Mouse (Mus musculus): ENCODE measurements at regions not wholly inside any gene's neighbourhood (a gene's known extent, or its start where the extent isn't known, plus 50 kb on each side); places are given as distances from the start of the nearest gene placed in this dataset.
A peak's percentile ranks its signal among the peaks of the same experiment; 100 is the strongest.

DNA sequence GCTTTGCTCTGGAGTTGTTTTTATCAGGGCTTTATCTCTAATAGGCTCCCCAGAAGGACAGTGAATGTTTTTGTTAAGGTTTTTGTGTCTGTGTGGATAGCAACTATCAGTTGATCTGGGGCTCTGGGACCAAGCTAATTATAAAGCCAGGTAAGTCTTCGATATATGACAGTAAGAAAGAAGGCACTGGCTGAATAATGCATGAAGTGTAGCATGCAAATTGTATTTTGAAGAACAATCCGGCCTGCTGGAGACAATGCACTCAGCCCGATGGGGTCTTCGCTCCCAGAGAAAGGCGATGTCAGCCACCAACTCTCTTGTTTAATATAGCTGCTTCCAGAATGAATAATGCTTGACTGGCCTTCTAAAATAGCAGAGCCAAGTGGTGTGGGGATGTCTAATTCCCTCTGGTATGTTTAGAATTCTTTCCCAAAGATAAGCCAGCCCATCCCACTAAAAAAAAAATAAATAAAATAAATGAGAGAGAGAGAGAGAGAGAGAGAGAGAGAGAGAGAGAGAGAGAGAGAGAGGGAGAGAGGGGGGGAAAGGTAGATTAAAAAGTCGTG, 68.6 kb downstream of the Dad1 start:
- H3K27ac ChIP-seq (ENCODE audit: insufficient read depth, low read length), result peak overlapping the region; percentile 98
- peaks cover 14% of the 10 kb centered on the region for H3K4me1 ChIP-seq (ENCODE audit: control insufficient read depth, insufficient read depth, low read length)
- no peak overlapping the region for H3K4me3 ChIP-seq (ENCODE audit: insufficient read depth, low read length)
- TF ChIP-seq POLR2A (IDR thresholded peaks at IDR 0.05; ENCODE audit: low read depth, low read length) (no peak), CTCF (IDR thresholded peaks at IDR 0.05; ENCODE audit: borderline replicate concordance, insufficient read depth, low read length) (no peak)

DNA sequence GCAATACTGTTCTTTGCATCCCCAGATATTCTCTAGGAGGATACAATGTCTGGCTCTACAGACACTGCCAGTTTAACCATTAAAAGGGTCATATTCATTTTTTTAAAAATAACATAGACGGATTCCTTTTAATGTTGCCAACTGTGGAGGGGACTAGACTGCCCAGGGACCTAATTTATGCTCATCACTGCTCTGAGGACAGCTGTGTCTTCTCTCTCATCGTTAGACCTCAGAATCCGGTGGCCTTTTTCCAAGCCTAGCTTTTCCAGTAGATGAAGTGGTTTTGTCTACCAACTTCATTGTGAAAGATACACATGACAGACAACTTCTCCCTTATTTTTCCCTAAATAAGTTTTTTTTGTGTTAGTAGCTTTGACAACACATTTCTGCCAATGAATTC, 70.0 kb downstream of the Dad1 start:
- TF ChIP-seq POLR2A (IDR thresholded peaks at IDR 0.05; ENCODE audit: low read depth, low read length), result no peak
- no peak for TF ChIP-seq CTCF (IDR thresholded peaks at IDR 0.05; ENCODE audit: borderline replicate concordance, insufficient read depth, low read length)
- H3K4me3 ChIP-seq (ENCODE audit: insufficient read depth, low read length), result no peak overlapping the region
- H3K4me1 ChIP-seq (ENCODE audit: control insufficient read depth, insufficient read depth, low read length), result peaks cover 11% of the 10 kb centered on the region
- H3K27ac ChIP-seq (ENCODE audit: insufficient read depth, low read length), result peak overlapping the region; percentile 98

DNA sequence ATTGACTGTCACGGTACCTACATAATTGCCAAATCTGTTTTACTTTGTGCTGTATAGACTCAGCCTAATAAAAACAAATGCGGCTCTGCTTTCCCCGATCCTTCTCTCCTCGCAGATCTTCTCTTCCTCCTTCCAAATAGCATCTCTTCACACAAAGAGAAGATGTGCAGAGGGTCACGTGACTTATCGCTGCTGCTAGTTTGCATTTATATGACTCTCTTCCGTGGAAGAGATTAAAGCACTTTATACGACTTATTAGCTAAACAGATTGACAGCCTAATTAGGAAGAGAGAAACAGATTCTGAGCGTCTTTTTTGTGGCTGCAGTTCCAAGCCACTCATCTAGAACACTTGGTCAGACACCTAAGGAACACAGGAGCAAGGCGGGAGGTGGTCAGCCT, 71.1 kb downstream of the Dad1 start:
- H3K27ac ChIP-seq (ENCODE audit: insufficient read depth, low read length), result no peak overlapping the region
- no peak for TF ChIP-seq POLR2A (IDR thresholded peaks at IDR 0.05; ENCODE audit: low read depth, low read length)
- H3K4me1 ChIP-seq (ENCODE audit: control insufficient read depth, insufficient read depth, low read length), result peaks cover 11% of the 10 kb centered on the region
- no peak overlapping the region for H3K4me3 ChIP-seq (ENCODE audit: insufficient read depth, low read length)

DNA sequence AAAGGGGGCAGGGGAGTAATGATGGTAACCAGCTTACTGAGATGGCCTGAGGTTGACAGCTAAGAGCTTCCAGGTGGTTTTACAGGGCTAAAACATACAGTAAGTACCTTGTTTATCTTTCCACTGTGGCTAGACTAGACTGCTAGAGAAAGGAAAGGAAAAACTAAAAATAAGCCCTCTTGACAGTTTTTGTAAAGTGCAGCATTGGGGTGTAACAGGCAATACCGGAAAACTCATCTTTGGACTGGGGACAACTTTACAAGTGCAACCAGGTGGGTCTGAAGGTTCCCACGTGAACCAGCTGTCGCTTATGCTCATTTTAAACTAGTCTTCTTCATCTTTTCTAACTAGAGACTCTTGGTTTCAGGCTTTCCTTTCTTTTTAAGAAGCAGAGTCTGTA, 72.6 kb downstream of the Dad1 start:
- H3K4me1 ChIP-seq (ENCODE audit: control insufficient read depth, insufficient read depth, low read length), result peaks cover 11% of the 10 kb centered on the region
- H3K4me3 ChIP-seq (ENCODE audit: insufficient read depth, low read length), result no peak overlapping the region
- H3K27ac ChIP-seq (ENCODE audit: insufficient read depth, low read length), result no peak overlapping the region
- TF ChIP-seq CTCF (IDR thresholded peaks at IDR 0.05; ENCODE audit: borderline replicate concordance, insufficient read depth, low read length), result no peak
- no peak for TF ChIP-seq POLR2A (IDR thresholded peaks at IDR 0.05; ENCODE audit: low read depth, low read length)

DNA sequence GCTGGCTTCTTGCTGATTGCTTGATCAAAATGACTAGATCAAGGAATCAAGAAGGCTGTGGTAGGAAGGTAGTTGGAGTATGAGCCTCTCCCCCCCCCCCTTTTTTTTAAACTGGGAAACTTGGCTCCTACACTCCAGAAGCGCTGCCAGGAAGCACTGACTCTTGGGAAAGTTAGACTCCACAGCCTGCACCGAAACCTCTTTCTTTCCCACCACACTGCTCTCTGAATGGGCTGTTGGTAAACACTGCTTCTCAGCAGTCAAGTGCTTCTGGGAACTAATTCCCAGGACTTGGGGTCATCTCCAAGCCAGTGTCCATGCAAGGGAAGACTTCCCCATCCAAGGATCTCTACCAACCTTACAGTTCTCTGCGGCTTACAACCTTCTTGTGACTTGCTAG, 73.2 kb downstream of the Dad1 start:
- H3K27ac ChIP-seq (ENCODE audit: insufficient read depth, low read length), result no peak overlapping the region
- H3K4me3 ChIP-seq (ENCODE audit: insufficient read depth, low read length), result no peak overlapping the region
- H3K4me1 ChIP-seq (ENCODE audit: control insufficient read depth, insufficient read depth, low read length), result peaks cover 9% of the 10 kb centered on the region
- TF ChIP-seq POLR2A (IDR thresholded peaks at IDR 0.05; ENCODE audit: low read depth, low read length), result no peak
- TF ChIP-seq CTCF (IDR thresholded peaks at IDR 0.05; ENCODE audit: borderline replicate concordance, insufficient read depth, low read length), result no peak

DNA sequence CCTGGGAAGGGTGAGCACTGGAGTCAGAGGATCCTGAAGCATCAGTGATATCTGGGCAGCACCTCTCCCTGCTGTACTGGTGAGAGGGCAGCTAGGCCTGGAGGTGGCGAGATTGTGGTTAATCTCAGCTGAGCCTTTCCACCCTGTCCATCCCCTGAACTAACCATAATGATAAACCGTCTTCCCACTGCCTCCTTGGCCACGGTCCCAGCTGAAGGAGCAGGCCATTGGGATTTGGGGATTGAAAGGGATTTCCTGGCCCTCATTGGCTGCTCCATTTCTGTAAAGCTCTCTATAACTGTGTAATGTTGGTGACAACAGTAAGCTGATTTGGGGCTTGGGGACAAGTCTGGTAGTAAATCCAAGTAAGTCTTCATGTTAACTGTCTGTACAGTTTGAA, 73.6 kb downstream of the Dad1 start:
- Histone ChIP-seq H3K4me1 (ENCODE audit: control insufficient read depth, insufficient read depth, low read length) (peaks cover 8% of the 10 kb centered on the region), H3K4me3 (ENCODE audit: insufficient read depth, low read length) (no peak overlapping the region), H3K27ac (ENCODE audit: insufficient read depth, low read length) (no peak overlapping the region)
- no peak for TF ChIP-seq CTCF (IDR thresholded peaks at IDR 0.05; ENCODE audit: borderline replicate concordance, insufficient read depth, low read length)
- TF ChIP-seq POLR2A (IDR thresholded peaks at IDR 0.05; ENCODE audit: low read depth, low read length), result no peak

DNA sequence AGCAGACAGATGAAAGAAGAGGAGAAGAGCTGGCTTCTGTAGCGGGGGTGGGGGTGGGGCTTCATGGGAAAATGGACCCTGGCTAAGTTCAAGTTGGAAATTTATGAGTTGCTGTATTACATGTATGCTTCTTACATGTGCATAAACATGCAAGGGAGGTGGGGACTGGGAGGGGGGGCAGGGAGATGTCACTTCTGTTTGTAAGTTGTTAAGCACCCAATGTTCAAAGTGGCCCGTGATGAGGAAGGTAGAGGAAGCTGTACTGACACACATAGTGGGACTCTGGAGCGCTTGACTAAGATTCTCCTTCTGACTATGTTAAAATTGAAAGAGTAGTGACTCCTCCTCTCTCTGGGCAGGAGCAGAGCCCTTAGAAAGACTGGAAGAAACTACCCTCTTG, 75.0 kb downstream of the Dad1 start:
- TF ChIP-seq CTCF (IDR thresholded peaks at IDR 0.05; ENCODE audit: borderline replicate concordance, insufficient read depth, low read length) (no peak), POLR2A (IDR thresholded peaks at IDR 0.05; ENCODE audit: low read depth, low read length) (no peak)
- Histone ChIP-seq H3K4me3 (ENCODE audit: insufficient read depth, low read length) (no peak overlapping the region), H3K4me1 (ENCODE audit: control insufficient read depth, insufficient read depth, low read length) (no peaks in the 10 kb centered on the region; the same call in 1 of the 2 replicates), H3K27ac (ENCODE audit: insufficient read depth, low read length) (no peak overlapping the region)

DNA sequence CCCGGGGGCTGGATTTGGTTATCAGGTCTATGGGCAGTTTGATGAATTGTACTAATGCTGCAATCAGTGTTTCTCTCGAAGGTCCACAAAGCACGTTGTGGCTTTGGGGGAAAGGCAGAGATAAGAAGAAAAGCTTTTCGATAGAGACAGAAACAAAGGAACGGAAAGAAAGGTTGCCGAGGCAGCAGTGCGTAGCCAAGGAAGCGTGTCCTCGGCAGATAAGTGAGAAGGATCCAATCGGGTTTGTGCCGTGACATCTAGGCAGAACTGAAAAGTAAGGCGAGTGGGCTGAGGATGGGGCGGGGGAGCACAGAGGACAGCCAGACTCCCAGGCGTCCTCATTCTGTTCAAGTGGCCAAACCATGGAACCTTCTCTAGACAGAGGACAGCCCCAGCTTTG, 77.4 kb downstream of the Dad1 start:
- TF ChIP-seq POLR2A (IDR thresholded peaks at IDR 0.05; ENCODE audit: low read depth, low read length), result no peak
- TF ChIP-seq CTCF (IDR thresholded peaks at IDR 0.05; ENCODE audit: borderline replicate concordance, insufficient read depth, low read length), result no peak
- no peak overlapping the region for H3K27ac ChIP-seq (ENCODE audit: insufficient read depth, low read length)
- H3K4me3 ChIP-seq (ENCODE audit: insufficient read depth, low read length), result no peak overlapping the region
- no peaks in the 10 kb centered on the region; the same call in 1 of the 2 replicates for H3K4me1 ChIP-seq (ENCODE audit: control insufficient read depth, insufficient read depth, low read length)

DNA sequence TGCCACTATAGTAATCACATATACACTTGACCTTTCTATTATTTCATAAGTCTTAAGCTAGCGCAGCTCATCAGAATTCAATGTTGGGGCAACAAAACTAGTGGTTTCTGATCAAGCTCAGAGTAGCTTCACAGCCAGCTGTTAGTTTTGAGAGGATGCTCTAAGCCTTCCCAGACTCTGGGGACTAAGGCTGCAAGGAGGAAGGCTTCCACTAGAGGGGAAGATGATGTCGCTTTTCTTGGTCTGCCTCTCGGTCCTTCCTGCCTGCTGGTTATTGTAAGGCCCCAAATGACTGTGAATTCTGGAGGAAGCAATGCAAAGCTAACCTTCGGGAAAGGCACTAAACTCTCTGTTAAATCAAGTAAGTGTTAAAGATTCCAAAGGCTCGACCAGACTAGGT, 78.4 kb downstream of the Dad1 start:
- Histone ChIP-seq H3K27ac (ENCODE audit: insufficient read depth, low read length) (no peak overlapping the region), H3K4me3 (ENCODE audit: insufficient read depth, low read length) (no peak overlapping the region), H3K4me1 (ENCODE audit: control insufficient read depth, insufficient read depth, low read length) (no peaks in the 10 kb centered on the region)
- TF ChIP-seq POLR2A (IDR thresholded peaks at IDR 0.05; ENCODE audit: low read depth, low read length), result no peak
- no peak for TF ChIP-seq CTCF (IDR thresholded peaks at IDR 0.05; ENCODE audit: borderline replicate concordance, insufficient read depth, low read length)

DNA sequence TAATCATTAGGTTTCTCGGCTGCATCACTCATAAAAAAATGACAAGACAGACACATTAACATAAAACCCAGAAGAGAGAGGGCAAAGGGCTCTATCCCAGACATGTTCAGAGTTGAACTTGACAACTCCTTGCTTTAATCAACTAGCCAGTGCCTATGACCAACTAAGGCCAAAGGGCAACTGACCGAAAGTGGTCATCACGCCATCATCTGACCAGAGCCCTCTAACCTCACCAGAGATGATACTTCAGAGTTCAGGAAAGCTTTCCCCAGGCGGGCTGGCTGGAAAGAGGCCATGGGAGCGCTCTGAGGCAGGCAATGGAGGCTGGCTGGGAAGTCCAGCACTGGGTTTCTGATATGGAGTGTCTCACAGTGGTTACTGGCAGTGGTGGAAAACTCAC, 80.6 kb downstream of the Dad1 start:
- no peak for TF ChIP-seq POLR2A (IDR thresholded peaks at IDR 0.05; ENCODE audit: low read depth, low read length)
- no peak for TF ChIP-seq CTCF (IDR thresholded peaks at IDR 0.05; ENCODE audit: borderline replicate concordance, insufficient read depth, low read length)
- H3K27ac ChIP-seq (ENCODE audit: insufficient read depth, low read length), result no peak overlapping the region
- no peak overlapping the region for H3K4me3 ChIP-seq (ENCODE audit: insufficient read depth, low read length)
- H3K4me1 ChIP-seq (ENCODE audit: control insufficient read depth, insufficient read depth, low read length), result no peaks in the 10 kb centered on the region

DNA sequence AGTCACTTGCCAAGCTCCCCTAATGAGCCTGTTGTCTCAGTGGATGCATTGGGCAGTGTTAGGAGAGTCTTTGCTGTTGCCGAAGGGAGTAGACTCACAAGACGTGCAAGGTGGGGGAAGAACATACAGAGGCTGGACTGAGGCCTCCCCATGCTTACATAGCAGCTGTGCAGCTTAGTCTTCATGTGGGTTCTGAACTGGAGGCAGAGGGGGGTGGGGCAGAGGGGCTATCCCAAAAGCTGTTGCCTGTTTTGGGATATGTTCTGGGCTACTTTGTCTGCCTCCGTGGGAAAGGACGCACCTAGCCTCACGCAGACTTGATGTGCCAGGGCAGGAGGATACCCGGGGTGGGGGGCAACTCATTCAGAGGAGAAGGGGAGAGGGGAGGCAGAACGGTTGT, 84.7 kb downstream of the Dad1 start:
- no peak overlapping the region for H3K27ac ChIP-seq (ENCODE audit: insufficient read depth, low read length)

More for the DNA sequence above, 84.7 kb downstream of the Dad1 start:
- no peak overlapping the region for H3K4me3 ChIP-seq (ENCODE audit: insufficient read depth, low read length)
- TF ChIP-seq POLR2A (IDR thresholded peaks at IDR 0.05; ENCODE audit: low read depth, low read length) (no peak), CTCF (IDR thresholded peaks at IDR 0.05; ENCODE audit: borderline replicate concordance, insufficient read depth, low read length) (no peak)
- H3K4me1 ChIP-seq (ENCODE audit: control insufficient read depth, insufficient read depth, low read length), result peaks cover 3% of the 10 kb centered on the region
